Mouse (Mus musculus) C2C12 (cell line): ENCODE measurements around the gene Ldb1. TPM values are rescaled to one million over a fixed set of nuclear protein-coding genes. Genes with fewer than 3 reads are reported as not detected.

ENCODE experiments used
- H3K27me3 ChIP-seq: one replicate; pipeline ENCODE4 v1.6.1; 2011; ENCODE audit not compliant: control insufficient read depth, insufficient read depth, insufficient read length
- H3K36me3 ChIP-seq: one replicate; pipeline ENCODE4 v1.6.1; 2011; ENCODE audit not compliant: control insufficient read depth, insufficient read depth
- H3K4me3 ChIP-seq: one replicate; pipeline ENCODE4 v1.5.1; 2011; ENCODE audit warnings: mild to moderate bottlenecking, control low read depth; ENCODE audit not compliant: poor library complexity, insufficient read depth, severe bottlenecking
- H3K79me2 ChIP-seq: one replicate; pipeline ENCODE4 v1.6.1; 2011; ENCODE audit not compliant: control insufficient read depth, insufficient read depth
- H3K79me3 ChIP-seq: one replicate; pipeline ENCODE4 v1.6.1; 2011; ENCODE audit warnings: low read depth, control low read depth
- H3ac ChIP-seq: one replicate; pipeline ENCODE3; 2011; ENCODE audit warnings: low read depth; ENCODE audit not compliant: control insufficient read depth, insufficient read length
- CEBPB ChIP-seq: IDR thresholded peaks from one replicate; pipeline ENCODE4 v1.6.1; 2011; ENCODE audit warnings: low read depth, mild to moderate bottlenecking, control low read depth, moderate library complexity
- CTCF ChIP-seq: IDR thresholded peaks from one replicate; pipeline ENCODE4 v1.5.1; 2011; ENCODE audit not compliant: control insufficient read depth, insufficient read depth, insufficient read length
- FOSL1 ChIP-seq: IDR thresholded peaks from one replicate; pipeline ENCODE4 v1.8.0; 2011; ENCODE audit warnings: mild to moderate bottlenecking, low read length; ENCODE audit not compliant: poor library complexity, insufficient read depth, severe bottlenecking
- MAX ChIP-seq: IDR thresholded peaks from one replicate; pipeline ENCODE4 v1.6.1; 2011; ENCODE audit warnings: mild to moderate bottlenecking, control low read depth
- MYOD1 ChIP-seq: IDR thresholded peaks from one replicate; pipeline ENCODE4 v1.6.1; 2011; ENCODE audit warnings: low read depth; ENCODE audit not compliant: control insufficient read depth, insufficient read length
- MYOG ChIP-seq: IDR thresholded peaks from one replicate; pipeline ENCODE4 v1.6.1; 2011; ENCODE audit not compliant: control insufficient read depth, insufficient read length; ENCODE audit errors: extremely low read depth
- USF1 ChIP-seq: IDR thresholded peaks from one replicate; pipeline ENCODE4 v1.6.1; 2011; ENCODE audit warnings: low read depth, mild to moderate bottlenecking, control low read depth, moderate library complexity
- polyA plus RNA-seq: library from polyadenylated mRNA; unstranded; fragments of >200 nt; fragmentation: generic; extraction: Trizol; gene quantifications from one replicate; pipeline ENCODE4 v1.2.1, GENCODE M21; 2012; ENCODE audit warnings: missing spikeins

Ldb1 gene
- polyA plus RNA-seq, 1 experiment: 80.5 TPM

DNA sequence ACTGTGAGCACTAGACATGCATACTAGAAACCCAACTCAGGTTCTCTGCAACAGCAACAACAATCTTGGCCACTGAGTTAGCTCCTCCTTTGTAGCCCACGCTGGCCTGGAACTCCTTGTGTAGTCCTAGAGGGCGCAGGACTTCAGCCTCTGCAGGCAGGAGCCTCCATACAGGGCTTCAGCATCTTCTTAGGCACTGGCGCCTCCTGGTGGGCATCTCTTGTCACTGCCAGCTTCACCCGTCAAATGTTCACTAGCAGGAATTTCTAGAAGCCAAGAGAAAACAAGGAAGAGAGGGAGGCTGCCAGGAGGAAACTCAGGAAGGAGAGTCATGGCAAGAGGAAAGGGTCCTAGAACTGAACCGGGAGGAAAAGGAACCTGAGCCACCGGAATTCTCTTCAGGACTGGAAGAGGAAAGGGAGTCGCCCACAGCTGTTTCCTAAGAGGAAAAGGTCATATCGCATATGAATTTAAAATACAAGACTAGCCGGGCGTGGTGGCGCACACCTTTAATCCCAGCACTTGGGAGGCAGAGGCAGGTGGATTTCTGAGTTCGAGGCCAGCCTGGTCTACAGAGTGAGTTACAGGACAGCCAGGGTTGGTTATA, 30.3 kb downstream of the Ldb1 start:
- Histone ChIP-seq H3K4me3 (no peak overlapping the region), H3K79me2 (no peaks in the 10 kb centered on the region), H3ac (no peak overlapping the region), H3K79me3 (no peaks in the 10 kb centered on the region), H3K36me3 (no peaks in the 10 kb centered on the region), H3K27me3 (no peaks in the 10 kb centered on the region)
- TF ChIP-seq FOSL1 (no peak), CTCF (peak; percentile 88)

DNA sequence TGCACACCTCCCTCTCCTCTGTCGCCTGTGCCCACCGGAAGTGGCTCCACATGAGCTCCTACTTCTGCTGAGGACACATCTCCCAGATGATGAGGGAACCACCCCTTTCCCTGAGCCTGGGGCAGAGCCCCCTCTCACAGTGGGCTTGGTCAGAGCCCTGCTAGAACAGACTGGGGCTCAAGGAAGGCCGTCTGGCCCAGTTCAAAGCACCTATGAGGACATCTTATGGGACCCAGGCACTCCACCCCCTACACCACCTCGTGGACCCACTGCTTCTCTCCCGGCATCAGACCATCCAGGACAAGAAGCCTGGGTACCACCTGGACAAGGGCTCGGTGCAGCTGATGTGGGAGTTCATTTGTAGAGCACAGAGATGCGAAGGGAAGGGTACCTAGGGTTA, 39.3 kb downstream of the Ldb1 start:
- Histone ChIP-seq H3K79me3 (peaks cover 24% of the 10 kb centered on the region), H3K79me2 (peaks cover 38% of the 10 kb centered on the region), H3ac (no peak overlapping the region), H3K4me3 (no peak overlapping the region), H3K36me3 (peaks cover 16% of the 10 kb centered on the region), H3K27me3 (no peaks in the 10 kb centered on the region)
- TF ChIP-seq USF1 (no peak), CEBPB (no peak)

DNA sequence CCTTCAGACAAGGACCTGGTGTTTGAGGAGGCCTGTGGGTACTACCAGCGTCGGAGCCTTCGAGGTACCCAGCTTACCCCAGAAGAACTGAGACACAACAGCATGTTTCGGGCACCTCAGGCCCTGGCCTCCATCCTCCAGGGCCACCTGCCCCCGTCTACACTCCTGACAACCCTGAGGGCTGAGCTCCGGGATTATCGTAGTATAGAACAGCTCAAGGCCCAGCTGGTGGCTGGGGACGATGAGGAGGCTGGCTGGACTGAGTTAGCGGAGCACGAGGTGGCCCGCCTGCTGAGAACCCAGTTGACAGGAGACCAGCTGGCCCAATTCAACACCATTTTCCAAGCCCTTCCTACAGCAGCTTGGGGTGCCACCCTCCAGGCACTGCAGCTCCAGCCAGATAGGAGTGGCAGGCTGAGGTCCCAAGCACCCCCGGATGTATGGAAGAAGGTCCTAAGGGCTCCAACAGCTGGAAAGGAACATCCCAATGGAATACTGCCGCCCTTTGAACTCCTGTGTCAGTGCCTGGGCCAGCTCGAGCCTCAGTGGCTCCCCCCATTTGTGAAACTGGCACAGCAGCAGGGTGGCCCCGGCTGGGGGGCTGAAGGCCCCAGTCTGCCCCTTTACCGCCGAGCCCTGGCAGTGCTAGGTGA, 40.1 kb downstream of the Ldb1 start:
- Histone ChIP-seq H3K79me2 (peaks cover 38% of the 10 kb centered on the region), H3K36me3 (peaks cover 16% of the 10 kb centered on the region), H3K79me3 (peaks cover 24% of the 10 kb centered on the region), H3K4me3 (no peak overlapping the region), H3ac (peak overlapping the region; percentile 27), H3K27me3 (no peaks in the 10 kb centered on the region)
- TF ChIP-seq FOSL1: no peak
- no peak for TF ChIP-seq MYOD1
- TF ChIP-seq CTCF: no peak
- TF ChIP-seq CEBPB: no peak
- TF ChIP-seq MYOG: no peak
- TF ChIP-seq USF1: no peak
- TF ChIP-seq MAX: no peak

DNA sequence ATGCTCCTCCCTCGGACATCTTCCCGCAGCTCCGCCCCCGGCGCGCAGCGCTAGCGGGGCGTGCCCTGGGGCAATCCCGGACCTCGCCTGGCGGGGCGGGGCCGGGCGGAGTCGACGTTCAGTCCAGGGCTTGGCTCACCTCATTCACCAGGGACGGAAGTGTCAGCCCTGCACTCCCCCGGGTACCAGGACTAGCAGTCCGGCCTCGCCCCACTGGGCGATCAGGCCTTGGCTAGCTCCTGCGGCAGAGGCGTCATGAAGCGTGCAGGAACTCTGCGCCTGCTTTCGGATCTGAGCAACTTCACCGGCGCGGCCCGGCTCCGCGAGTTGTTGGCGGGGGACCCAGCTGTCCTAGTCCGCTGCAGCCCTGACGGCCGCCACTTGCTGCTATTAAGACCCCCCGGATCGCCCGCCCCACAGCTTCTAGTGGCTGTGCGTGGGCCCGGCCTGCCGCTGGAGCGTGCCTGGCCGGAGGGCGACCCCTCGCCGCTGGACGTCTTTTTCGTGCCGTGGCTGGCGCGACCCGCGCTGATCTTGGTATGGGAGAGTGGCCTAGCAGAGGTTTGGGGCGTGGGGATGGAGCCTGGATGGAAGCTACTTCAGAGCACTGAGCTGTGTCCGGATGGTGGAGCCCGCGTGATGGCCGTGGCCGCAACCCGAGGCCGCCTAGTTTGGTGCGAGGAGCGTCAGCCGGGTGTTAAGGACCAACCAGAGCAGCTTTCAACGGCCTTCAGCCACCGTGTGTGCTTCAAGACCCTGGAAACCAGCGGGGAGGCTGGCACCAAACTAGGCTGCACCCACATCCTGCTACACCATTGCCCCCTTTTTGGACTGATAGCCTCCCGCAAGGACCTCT, 41.4 kb downstream of the Ldb1 start, which contains the start of gene Hps6:
Hps6 (plus strand) TSS at position 138 of the 856 bp plus-strand sequence.
- Histone ChIP-seq H3K36me3 (peaks cover 16% of the 10 kb centered on the region), H3K79me2 (peaks cover 38% of the 10 kb centered on the region), H3K4me3 (peak within 1 kb of the TSS; percentile 63), H3K79me3 (peaks cover 24% of the 10 kb centered on the region), H3K27me3 (no peaks in the 10 kb centered on the region), H3ac (peak within 1 kb of the TSS; percentile 80)
- TF ChIP-seq MAX (peak; percentile 47), MYOD1 (no peak), CTCF (no peak), USF1 (no peak)

DNA sequence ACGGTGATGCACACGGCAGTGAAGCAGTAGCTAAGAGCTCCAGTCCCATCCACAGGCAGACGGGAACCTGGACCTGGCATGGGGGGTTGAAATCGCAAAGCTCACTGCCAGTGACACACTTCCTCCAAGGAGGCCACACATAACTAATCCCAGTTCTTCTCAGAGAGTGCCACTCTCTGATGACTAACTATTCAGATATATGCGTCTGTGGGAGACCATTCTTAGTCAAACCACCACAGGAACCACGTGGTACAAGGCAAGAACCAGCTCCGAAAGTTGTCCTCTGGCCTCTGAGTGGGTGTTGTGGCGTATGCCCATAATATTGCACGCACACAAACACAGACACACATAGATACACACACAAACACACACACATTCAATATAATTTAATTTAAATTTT, 42.7 kb downstream of the Ldb1 start:
- peaks cover 24% of the 10 kb centered on the region for H3K79me3 ChIP-seq
- H3K27me3 ChIP-seq: no peaks in the 10 kb centered on the region
- H3K79me2 ChIP-seq: peaks cover 45% of the 10 kb centered on the region
- no peak overlapping the region for H3K4me3 ChIP-seq
- H3K36me3 ChIP-seq: peaks cover 16% of the 10 kb centered on the region
- TF ChIP-seq CEBPB: no peak
- TF ChIP-seq USF1: peak; percentile 97
- peak; percentile 81 for TF ChIP-seq MAX
- H3ac ChIP-seq: peak overlapping the region; percentile 38

DNA sequence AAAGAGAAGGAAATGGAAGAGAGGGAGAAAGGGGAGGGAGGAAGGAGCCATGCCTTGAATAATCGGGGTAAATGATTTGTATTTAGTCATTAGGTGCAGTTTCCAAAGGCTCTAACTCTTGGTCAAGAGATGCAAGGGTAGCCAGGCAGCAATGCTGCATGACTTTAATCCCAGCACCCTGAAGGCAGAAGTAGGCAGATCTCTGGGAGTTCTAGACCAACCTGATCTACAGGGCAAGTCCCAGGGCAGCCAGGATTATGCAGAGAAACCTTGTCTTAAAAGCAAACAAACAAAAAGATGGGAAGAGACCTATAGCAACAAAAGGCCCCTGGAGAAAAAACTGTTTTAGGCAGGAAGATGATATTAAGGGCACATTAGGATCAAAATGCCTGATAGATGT, 45.6 kb downstream of the Ldb1 start:
- TF ChIP-seq MYOG: no peak
- no peak for TF ChIP-seq USF1
- TF ChIP-seq MAX: no peak
- no peak for TF ChIP-seq CTCF
- Histone ChIP-seq H3K4me3 (no peak overlapping the region), H3K79me3 (peaks cover 6% of the 10 kb centered on the region), H3K36me3 (peaks cover 4% of the 10 kb centered on the region), H3ac (no peak overlapping the region), H3K27me3 (no peaks in the 10 kb centered on the region), H3K79me2 (peaks cover 24% of the 10 kb centered on the region)
